Mouse (Mus musculus): ENCODE results near the gene Zbtb34. TPM values are rescaled to one million over a fixed set of nuclear protein-coding genes. Genes with fewer than 3 reads are reported as not detected.

The Zbtb34 gene
- polyA plus RNA-seq, 1 experiment from 2014 or later = 10.8 TPM

- no peak for DNase-seq
- no peaks in the 10 kb centered on the region for H3K9me3 ChIP-seq (ENCODE audit: low read depth, low read length)
- ATAC-seq (ENCODE audit: insufficient read depth) = no peak
- 0 out of 2 replicates have a peak, but pooled peaks cover 4% of the 10 kb centered on the region for H3K4me1 ChIP-seq (ENCODE audit: insufficient read depth)
- peaks cover 33% of the 10 kb centered on the region; the same call in 1 of the 2 replicates for H3K36me3 ChIP-seq (ENCODE audit: insufficient read depth)
- no peak overlapping the region for H3K9ac ChIP-seq
- H3K4me2 ChIP-seq = no peak overlapping the region
- H3K27ac ChIP-seq (ENCODE audit: low read depth) = no peak overlapping the region
- no peaks in the 10 kb centered on the region for H3K27me3 ChIP-seq (ENCODE audit: insufficient read depth, low read length)
- TF ChIP-seq CTCF (IDR thresholded peaks at IDR 0.05; ENCODE audit: low read depth) = no peak
- no peak overlapping the region for H3K4me3 ChIP-seq (ENCODE audit: low read depth, low read length)
- 82% methylated on average over 10 of the region's 10 CpGs for WGBS
These were observed 4.3 kb downstream of the Zbtb34 start for GRCm38 (mm10) chr2:33426640-33427398.

GRCm38 (mm10) chr2:33417454-33417853, 13.7 kb downstream of the Zbtb34 start:
- 66% methylated on average over 4 of the region's 4 CpGs for WGBS
- ATAC-seq (ENCODE audit: insufficient read depth) = no peak
- Histone ChIP-seq H3K36me3 (ENCODE audit: insufficient read depth) (peaks cover 29% of the 10 kb centered on the region; the same call in 1 of the 2 replicates), H3K9ac (no peak overlapping the region), H3K27me3 (ENCODE audit: insufficient read depth, low read length) (no peaks in the 10 kb centered on the region), H3K9me3 (ENCODE audit: low read depth, low read length) (no peaks in the 10 kb centered on the region), H3K4me2 (no peak overlapping the region), H3K27ac (ENCODE audit: low read depth) (no peak overlapping the region), H3K4me1 (ENCODE audit: insufficient read depth) (no peaks in the 10 kb centered on the region; the same call in 1 of the 2 replicates), H3K4me3 (ENCODE audit: low read depth, low read length) (no peak overlapping the region)
- no peak for TF ChIP-seq CTCF (IDR thresholded peaks at IDR 0.05; ENCODE audit: low read depth)
- no peak for DNase-seq

GRCm38 (mm10) chr2:33414019-33414418, 17.1 kb downstream of the Zbtb34 start:
- H3K4me1 ChIP-seq (ENCODE audit: insufficient read depth) = no peaks in the 10 kb centered on the region; the same call in 1 of the 2 replicates
- 69% methylated on average over 13 of the region's 13 CpGs for WGBS
- no peak overlapping the region for H3K4me2 ChIP-seq
- peaks cover 46% of the 10 kb centered on the region for H3K36me3 ChIP-seq (ENCODE audit: insufficient read depth)
- H3K9me3 ChIP-seq (ENCODE audit: low read depth, low read length) = no peaks in the 10 kb centered on the region
- no peaks in the 10 kb centered on the region for H3K27me3 ChIP-seq (ENCODE audit: insufficient read depth, low read length)
- TF ChIP-seq CTCF (IDR thresholded peaks at IDR 0.05; ENCODE audit: low read depth) = no peak
- H3K9ac ChIP-seq = no peak overlapping the region
- no peak; the same call in 1 of the 2 replicates for ATAC-seq (ENCODE audit: insufficient read depth)
- DNase-seq = peak; percentile 23
- H3K4me3 ChIP-seq (ENCODE audit: low read depth, low read length) = no peak overlapping the region
- no peak overlapping the region for H3K27ac ChIP-seq (ENCODE audit: low read depth)

GRCm38 (mm10) chr2:33412111-33412510, 19.0 kb downstream of the Zbtb34 start:
- Histone ChIP-seq H3K27me3 (ENCODE audit: insufficient read depth, low read length) (no peaks in the 10 kb centered on the region), H3K9me3 (ENCODE audit: low read depth, low read length) (no peaks in the 10 kb centered on the region), H3K4me1 (ENCODE audit: insufficient read depth) (no peaks in the 10 kb centered on the region; the same call in 1 of the 2 replicates), H3K9ac (no peak overlapping the region), H3K27ac (ENCODE audit: low read depth) (no peak overlapping the region), H3K4me2 (no peak overlapping the region), H3K4me3 (ENCODE audit: low read depth, low read length) (no peak overlapping the region), H3K36me3 (ENCODE audit: insufficient read depth) (peaks cover 51% of the 10 kb centered on the region)
- TF ChIP-seq CTCF (IDR thresholded peaks at IDR 0.05; ENCODE audit: low read depth) = no peak
- 78% methylated on average over 14 of the region's 14 CpGs for WGBS
- DNase-seq (no peak), ATAC-seq (ENCODE audit: insufficient read depth) (no peak)

GRCm38 (mm10) chr2:33403511-33404003, 27.6 kb downstream of the Zbtb34 start:
- Histone ChIP-seq H3K9ac (no peak overlapping the region), H3K9me3 (ENCODE audit: low read depth, low read length) (no peaks in the 10 kb centered on the region), H3K4me3 (ENCODE audit: low read depth, low read length) (no peak overlapping the region), H3K4me1 (ENCODE audit: insufficient read depth) (no peaks in the 10 kb centered on the region), H3K27ac (ENCODE audit: low read depth) (no peak overlapping the region), H3K27me3 (ENCODE audit: insufficient read depth, low read length) (no peaks in the 10 kb centered on the region), H3K36me3 (ENCODE audit: insufficient read depth) (0 out of 2 replicates have a peak, but pooled peaks cover 10% of the 10 kb centered on the region), H3K4me2 (no peak overlapping the region)
- WGBS = 68% methylated on average over 4 of the region's 4 CpGs
- TF ChIP-seq CTCF (IDR thresholded peaks at IDR 0.05; ENCODE audit: low read depth) = no peak
- DNase-seq (no peak), ATAC-seq (ENCODE audit: insufficient read depth) (no peak)

GRCm38 (mm10) chr2:33402638-33403037, 28.5 kb downstream of the Zbtb34 start:
- 62% methylated on average over 5 of the region's 5 CpGs for WGBS
- no peaks in the 10 kb centered on the region for H3K9me3 ChIP-seq (ENCODE audit: low read depth, low read length)
- DNase-seq (no peak), ATAC-seq (ENCODE audit: insufficient read depth) (no peak)
- H3K4me1 ChIP-seq (ENCODE audit: insufficient read depth) = no peaks in the 10 kb centered on the region
- no peak overlapping the region for H3K4me2 ChIP-seq
- no peak overlapping the region for H3K27ac ChIP-seq (ENCODE audit: low read depth)
- H3K36me3 ChIP-seq (ENCODE audit: insufficient read depth) = 0 out of 2 replicates have a peak, but pooled peaks cover 5% of the 10 kb centered on the region
- no peak overlapping the region for H3K9ac ChIP-seq
- H3K4me3 ChIP-seq (ENCODE audit: low read depth, low read length) = no peak overlapping the region
- H3K27me3 ChIP-seq (ENCODE audit: insufficient read depth, low read length) = no peaks in the 10 kb centered on the region
- TF ChIP-seq CTCF (IDR thresholded peaks at IDR 0.05; ENCODE audit: low read depth) = no peak

GRCm38 (mm10) chr2:33402236-33402635, 28.9 kb downstream of the Zbtb34 start:
- no peaks in the 10 kb centered on the region for H3K27me3 ChIP-seq (ENCODE audit: insufficient read depth, low read length)
- no peak overlapping the region for H3K4me3 ChIP-seq (ENCODE audit: low read depth, low read length)
- H3K4me1 ChIP-seq (ENCODE audit: insufficient read depth) = no peaks in the 10 kb centered on the region
- H3K36me3 ChIP-seq (ENCODE audit: insufficient read depth) = 0 out of 2 replicates have a peak, but pooled peaks cover 5% of the 10 kb centered on the region
- no peaks in the 10 kb centered on the region for H3K9me3 ChIP-seq (ENCODE audit: low read depth, low read length)
- peak; percentile 77 for TF ChIP-seq CTCF (IDR thresholded peaks at IDR 0.05; ENCODE audit: low read depth)
- H3K4me2 ChIP-seq = no peak overlapping the region
- no peak overlapping the region for H3K9ac ChIP-seq
- H3K27ac ChIP-seq (ENCODE audit: low read depth) = no peak overlapping the region
- peak; percentile 80 for DNase-seq
- ATAC-seq (ENCODE audit: insufficient read depth) = no peak
- 26% methylated on average over 7 of the region's 7 CpGs for whole genome bisulfite sequencing
